Mouse (Mus musculus): ENCODE data around the gene Esyt1. TPM values are rescaled to one million over a fixed set of nuclear protein-coding genes. Genes with fewer than 3 reads are reported as not detected.
"Not testable (repeated sequence)": the region's sequence is repeated elsewhere in the genome, so short reads cannot be mapped to it uniquely, and the experiment has no call there.

Gene Esyt1
- total RNA-seq, 1 experiment from 2014 or later: 22.9 TPM

DNA sequence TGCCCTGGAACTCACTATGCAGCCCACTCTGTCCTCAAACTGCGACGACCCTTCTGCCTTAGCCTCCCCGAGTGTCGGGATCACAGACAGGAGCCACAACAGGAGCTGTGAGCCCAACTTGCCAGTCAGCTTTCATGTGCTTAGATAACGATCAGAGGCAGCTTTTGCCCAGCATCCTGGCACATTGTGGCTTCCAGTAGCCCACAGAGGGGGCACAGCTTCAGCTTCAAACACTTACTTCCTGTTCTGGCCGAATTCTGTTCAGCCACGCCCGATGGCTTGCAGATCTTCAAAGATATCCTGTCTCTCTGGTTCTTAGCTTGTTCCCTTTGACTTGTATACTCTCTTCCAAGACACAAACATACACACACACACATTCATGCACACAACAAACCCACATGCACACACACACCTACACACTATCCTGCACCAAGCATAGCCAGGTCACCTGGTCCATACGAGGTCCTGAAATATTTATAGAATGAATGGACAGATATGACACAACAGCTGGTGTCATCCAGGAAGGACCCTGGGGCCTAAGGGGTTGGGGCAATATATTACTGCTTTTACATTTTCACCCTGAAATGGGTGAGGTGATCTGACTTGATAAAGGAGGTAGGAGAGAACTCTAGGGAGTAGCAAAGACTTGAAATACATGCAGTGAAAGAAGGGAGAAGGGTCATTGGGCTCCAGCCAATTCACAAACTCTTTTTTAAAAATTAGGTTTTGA lies 20.9 kb downstream of the Esyt1 start:
- DNase-seq: no peak

DNA sequence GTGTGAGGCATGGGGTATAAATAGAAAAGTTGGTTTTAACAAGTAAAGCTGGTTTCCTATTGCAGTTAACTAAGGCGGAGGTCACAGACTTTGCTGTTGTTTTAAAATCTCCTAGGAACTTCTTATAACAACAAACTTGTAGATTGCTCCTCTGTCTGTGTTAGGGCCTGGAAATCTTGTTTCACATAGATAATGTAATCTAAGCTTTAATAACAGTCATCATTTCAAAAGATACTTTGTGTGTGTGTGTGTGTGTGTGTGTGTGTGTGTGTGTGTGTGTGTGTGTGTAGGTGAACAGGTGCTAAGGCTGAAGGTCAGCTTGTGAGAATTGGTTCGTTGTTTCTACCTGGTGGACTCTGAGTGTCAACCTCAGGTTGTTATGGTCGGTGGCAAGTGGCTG lies 21.7 kb downstream of the Esyt1 start:
- DNase-seq: no peak

- DNase-seq: no peak
Measured at GRCm38 (mm10) chr10:128503532-128503931, 22.1 kb downstream of the Esyt1 start.

DNA sequence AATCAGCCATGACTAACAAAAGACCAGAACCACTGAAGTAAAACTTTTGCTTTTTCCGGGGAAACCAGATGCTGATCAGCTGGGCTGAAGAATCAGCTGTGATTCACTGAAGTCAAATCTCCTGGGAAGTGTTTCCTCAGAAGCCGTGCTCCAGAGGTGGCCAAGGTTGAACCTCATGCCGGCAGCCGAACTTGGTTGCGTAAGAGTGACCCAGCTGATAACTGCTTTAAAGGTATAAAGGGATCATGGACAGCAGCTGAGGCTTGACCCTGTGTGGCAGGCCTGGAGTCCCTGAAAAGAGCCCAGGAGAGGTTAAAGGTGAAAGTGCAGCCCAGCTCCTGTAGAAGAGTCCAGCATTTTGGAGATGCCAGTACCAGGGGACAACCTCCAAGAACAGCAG lies 23.3 kb downstream of the Esyt1 start:
- peak; percentile 48 for DNase-seq

- DNase-seq: peak; percentile 56
Measured at GRCm38 (mm10) chr10:128499116-128499671, 26.5 kb downstream of the Esyt1 start.

GRCm38 (mm10) chr10:128498590-128498989 lies 27.1 kb downstream of the Esyt1 start, which contains the start of gene Myl6b:
TSS of gene Myl6b (minus strand) at chr10:128498685.
- DNase-seq: peak; percentile 92

- no peak for DNase-seq
Measured at GRCm38 (mm10) chr10:128497134-128497737, 28.4 kb downstream of the Esyt1 start.

DNA sequence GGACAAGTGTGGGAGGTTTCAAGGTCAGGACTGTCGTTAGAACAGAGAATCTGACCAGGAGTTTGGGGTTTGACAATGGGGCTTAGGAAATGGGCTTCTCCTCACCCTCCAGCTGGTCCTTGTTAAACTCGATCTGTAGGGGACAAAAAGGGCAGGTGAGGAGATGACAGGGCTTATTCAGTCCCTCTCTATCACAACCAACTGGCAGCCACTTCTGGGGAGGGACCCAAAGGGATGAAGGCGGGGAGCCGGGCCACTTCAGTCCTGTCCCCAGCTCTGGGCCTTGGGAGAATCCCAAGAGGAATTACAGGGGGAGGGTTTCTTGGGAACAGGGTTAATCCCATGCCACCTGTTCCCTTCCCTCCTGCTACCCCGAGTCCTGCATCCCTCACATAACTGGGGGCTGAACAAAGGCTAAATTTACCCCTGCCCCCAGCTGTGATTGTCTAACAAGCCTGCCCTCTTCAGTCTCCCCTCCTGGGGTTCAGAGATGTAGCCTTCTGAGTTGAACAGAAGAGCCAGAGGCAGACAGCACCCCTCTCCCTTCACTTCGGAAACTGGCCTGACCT lies 29.1 kb downstream of the Esyt1 start:
- DNase-seq: no peak

- DNase-seq: no peak
Measured at GRCm38 (mm10) chr10:128495903-128496302, 29.8 kb downstream of the Esyt1 start.

GRCm38 (mm10) chr10:128495270-128495669 lies 30.4 kb downstream of the Esyt1 start:
- no peak for DNase-seq

DNA sequence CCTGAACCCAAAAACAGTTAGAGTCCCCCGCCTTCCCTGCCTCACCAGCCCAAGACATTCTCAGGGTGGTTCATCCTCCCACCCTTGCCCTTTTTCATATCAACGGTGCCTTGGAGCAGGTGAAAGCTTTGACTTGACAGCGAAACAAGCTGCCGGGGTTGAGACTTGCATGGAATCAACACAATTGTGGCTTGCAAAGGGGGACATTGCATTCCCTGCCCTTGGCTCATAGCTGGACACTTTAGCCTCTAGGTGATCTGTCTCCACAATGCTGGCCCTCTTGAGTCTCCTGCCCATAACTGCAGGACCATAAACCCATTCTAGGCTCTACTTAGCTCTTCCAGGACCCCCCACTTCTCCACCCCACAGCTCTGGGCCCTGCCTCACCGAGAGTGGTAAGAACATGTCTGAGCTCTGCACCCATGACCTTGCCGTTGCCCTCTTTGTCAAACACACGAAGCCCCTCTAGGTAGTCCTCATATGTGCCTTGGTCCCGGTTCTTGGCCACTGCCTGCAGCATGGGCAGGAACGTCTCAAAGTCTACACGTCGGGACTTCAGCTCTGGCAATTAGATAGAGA lies 30.9 kb downstream of the Esyt1 start:
- no peak for DNase-seq

- DNase-seq: peak; percentile 98
Measured at GRCm38 (mm10) chr10:128493695-128494666, 31.7 kb downstream of the Esyt1 start, which contains the start of gene Myl6. TSS of gene Myl6 (minus strand) at chr10:128494145.

GRCm38 (mm10) chr10:128493319-128493694 lies 32.4 kb downstream of the Esyt1 start:
- DNase-seq: no peak

DNA sequence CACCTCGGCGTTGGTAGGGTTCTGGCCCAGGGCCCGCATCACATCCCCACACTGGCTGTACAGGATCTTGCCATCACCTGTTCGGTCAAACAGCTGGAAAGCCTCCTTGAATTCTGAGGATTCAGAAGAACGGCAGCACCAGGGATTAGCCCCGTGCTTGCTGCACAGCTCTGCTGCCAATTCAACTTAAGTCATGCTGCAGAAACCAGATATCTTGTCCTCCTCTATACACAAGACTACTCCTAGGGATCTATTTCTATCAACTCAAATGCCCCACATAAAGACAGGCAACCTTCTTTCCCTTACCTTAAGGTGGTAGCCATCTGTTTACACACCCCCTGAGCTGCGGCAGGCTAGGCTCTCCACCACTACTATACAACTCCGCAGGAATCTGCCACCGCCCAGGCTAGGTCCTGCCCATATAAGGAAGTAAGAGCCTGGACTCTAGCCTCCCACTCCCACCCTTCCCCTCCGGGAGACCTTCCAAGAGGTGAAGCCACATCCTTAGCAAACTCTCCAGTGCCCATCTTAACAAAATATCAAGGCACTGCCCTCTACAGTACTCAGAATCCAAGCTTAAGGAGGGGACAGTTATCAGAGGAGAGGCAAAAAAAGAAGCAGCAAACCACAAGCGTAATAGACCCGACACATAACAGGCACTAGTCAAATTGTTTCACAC lies 32.9 kb downstream of the Esyt1 start:
- peak; percentile 51 for DNase-seq

GRCm38 (mm10) chr10:128492051-128492450 lies 33.6 kb downstream of the Esyt1 start:
- DNase-seq: not testable (repeated sequence)

DNA sequence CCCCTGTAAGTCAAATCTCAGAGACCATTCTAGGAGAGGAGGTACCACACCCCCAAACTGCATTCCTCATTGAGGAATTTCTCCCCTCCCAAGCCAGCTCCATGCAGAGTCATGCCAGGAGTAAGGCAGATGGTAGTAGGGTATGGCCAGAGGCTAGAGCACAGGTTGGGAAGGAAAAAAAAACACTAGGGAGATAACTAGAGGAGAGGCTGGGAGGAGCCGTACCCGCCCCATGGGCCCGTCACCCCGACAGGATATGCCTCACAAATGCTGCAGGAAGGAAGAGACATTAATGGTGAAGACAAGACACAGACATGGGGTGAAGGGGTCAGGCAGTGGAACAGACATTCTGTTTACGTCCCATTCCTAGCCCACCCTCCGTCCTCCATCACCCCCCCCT lies 34.2 kb downstream of the Esyt1 start:
- no peak for DNase-seq

DNA sequence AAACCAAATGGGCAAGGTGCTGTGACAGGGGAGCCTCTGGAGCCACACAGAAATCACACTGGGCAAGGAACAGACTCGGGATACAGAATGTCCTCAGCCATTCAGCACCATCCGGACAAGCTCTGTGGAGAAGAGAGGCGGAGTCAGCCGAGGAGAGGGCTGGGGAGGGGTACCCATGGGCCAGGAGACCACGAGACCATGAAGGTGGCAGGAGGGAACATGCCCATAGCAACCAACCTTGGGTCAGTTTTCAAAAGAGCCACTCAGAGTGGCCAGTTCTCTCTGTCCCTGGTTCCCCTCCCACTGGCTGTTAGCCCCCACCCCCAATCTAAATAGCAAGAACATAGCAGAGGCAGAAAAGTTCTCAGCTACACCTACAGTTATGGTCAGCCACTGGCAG lies 34.8 kb downstream of the Esyt1 start:
- no peak for DNase-seq

- DNase-seq: no peak
Measured at GRCm38 (mm10) chr10:128490232-128490631, 35.4 kb downstream of the Esyt1 start.

GRCm38 (mm10) chr10:128489785-128490184 lies 35.9 kb downstream of the Esyt1 start:
- DNase-seq: no peak

DNA sequence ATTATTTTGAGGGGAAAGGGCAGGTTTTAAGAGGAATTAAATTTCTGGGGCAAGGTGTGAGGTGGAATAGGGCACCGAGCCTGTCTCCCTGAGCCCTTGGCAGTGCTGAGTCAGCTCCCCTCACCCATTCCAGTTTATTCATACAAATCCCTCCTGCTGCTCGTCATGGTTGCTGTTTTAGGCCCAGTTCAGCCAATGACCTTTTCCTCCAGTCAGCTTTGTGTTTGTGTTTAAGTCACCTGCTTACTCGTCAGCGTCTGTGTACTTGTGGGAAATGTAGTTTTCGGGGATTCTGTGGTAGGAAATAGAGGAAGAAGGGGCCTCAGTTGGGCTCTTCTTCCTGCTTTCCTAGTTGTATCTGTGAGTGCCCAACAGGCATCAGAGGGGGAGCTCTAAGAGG lies 36.3 kb downstream of the Esyt1 start:
- DNase-seq: peak; percentile 45

DNA sequence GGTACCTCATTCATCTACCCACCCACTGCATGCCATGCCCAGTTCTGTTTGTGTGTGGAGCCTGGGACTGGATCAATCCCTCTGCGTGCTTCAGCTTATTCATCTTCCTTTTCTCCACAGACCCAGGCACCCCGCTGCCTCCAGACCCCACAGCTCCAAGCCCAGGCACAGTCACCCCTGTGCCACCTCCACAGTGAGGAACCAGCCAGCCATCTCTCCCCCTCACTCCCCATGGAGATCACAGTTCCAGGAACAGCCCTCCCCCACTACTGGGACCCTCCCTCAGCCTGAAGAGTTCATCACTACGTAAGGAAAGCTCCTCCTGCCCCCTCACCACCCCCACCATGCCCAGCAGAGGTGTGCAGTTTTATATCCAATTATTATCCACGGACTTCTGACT lies 36.9 kb downstream of the Esyt1 start:
- DNase-seq: no peak
